Mouse (Mus musculus) MEL (cell line): ENCODE data around the gene Nfia.

Source experiments
- CHD1 ChIP-seq: IDR thresholded peaks from 2 replicates; pipeline ENCODE4 v1.6.1; 2012; ENCODE audit warnings: low read depth, mild to moderate bottlenecking, inconsistent platforms, low read length, improper control_type of control experiment
- CHD2 ChIP-seq: IDR thresholded peaks from 2 replicates; pipeline ENCODE4 v1.6.1; 2011; ENCODE audit warnings: low read length, improper control_type of control experiment
- CTCF ChIP-seq, 3 experiments: IDR thresholded peaks in 2 of 3; conservative IDR thresholded peaks in 1 of 3; 2 replicates each; pipeline ENCODE4 v1.5.1; 2011 to 2012; ENCODE audit warnings: low read length in 3 of 3, low read depth in 2 of 3, mild to moderate bottlenecking in 2 of 3, improper control_type of control experiment in 1 of 3, inconsistent platforms in 1 of 3, mixed read lengths in 1 of 3, moderate library complexity in 1 of 3; ENCODE audit not compliant: control insufficient read depth in 1 of 3, insufficient read depth in 1 of 3, poor library complexity in 1 of 3, severe bottlenecking in 1 of 3
- EP300 ChIP-seq, 2 experiments: IDR thresholded peaks; 2 replicates each; pipeline ENCODE4 v1.6.1; 2011; ENCODE audit warnings: improper control_type of control experiment in 2 of 2, low read length in 2 of 2, low read depth in 1 of 2, mild to moderate bottlenecking in 1 of 2
- GATA1 ChIP-seq: IDR thresholded peaks from 2 replicates; pipeline ENCODE4 v1.6.1; 2011; ENCODE audit warnings: low read depth, low read length, improper control_type of control experiment
- MEF2A ChIP-seq: IDR thresholded peaks from 2 replicates; pipeline ENCODE4 v1.6.1; 2014; ENCODE audit warnings: low read depth, mild to moderate bottlenecking, inconsistent platforms, low read length, improper control_type of control experiment; ENCODE audit not compliant: poor library complexity, insufficient replicate concordance, severe bottlenecking; ENCODE audit errors: extremely low read depth
- POLR2A ChIP-seq, 2 experiments: IDR thresholded peaks; 2 replicates each; pipeline ENCODE4 v1.6.1; 2011 to 2012; ENCODE audit warnings: low read length in 2 of 2, mild to moderate bottlenecking in 2 of 2, control low read depth in 1 of 2, improper control_type of control experiment in 1 of 2, low read depth in 1 of 2, moderate library complexity in 1 of 2; ENCODE audit not compliant: control insufficient read depth in 1 of 2, insufficient read depth in 1 of 2, poor library complexity in 1 of 2
- RCOR1 ChIP-seq: IDR thresholded peaks from 2 replicates; pipeline ENCODE4 v1.6.1; 2012; ENCODE audit warnings: low read depth, mild to moderate bottlenecking, inconsistent platforms, low read length, improper control_type of control experiment
- TAL1 ChIP-seq: IDR thresholded peaks from 2 replicates; pipeline ENCODE4 v1.6.1; 2012; ENCODE audit warnings: mild to moderate bottlenecking, inconsistent platforms, low read length, moderate library complexity, mixed read lengths
- ZC3H11A ChIP-seq: IDR thresholded peaks from 2 replicates; pipeline ENCODE4 v1.6.1; 2012; ENCODE audit warnings: low read depth, mild to moderate bottlenecking, inconsistent platforms, low read length, improper control_type of control experiment

GRCm38 (mm10) chr4:98126003-98126677 is 353.6 kb downstream of the Nfia start:
- TF ChIP-seq POLR2A (IDR thresholded peaks at IDR 0.05; ENCODE audit: control insufficient read depth in 1 of 2, insufficient read depth in 1 of 2, low read depth in 1 of 2, low read length in 2 of 2, poor library complexity in 1 of 2) (no peak), CHD2 (no peak), TAL1 (no peak), CHD1 (no peak), CTCF (IDR thresholded peaks at IDR 0.05 in 2 of 3, conservative IDR thresholded peaks at IDR 0.05 in 1 of 3; ENCODE audit: control insufficient read depth in 1 of 3, insufficient read depth in 1 of 3, low read depth in 2 of 3, low read length in 3 of 3, poor library complexity in 1 of 3, severe bottlenecking in 1 of 3) (no peak), RCOR1 (no peak), GATA1 (no peak), MEF2A (no peak), EP300 (IDR thresholded peaks at IDR 0.05; ENCODE audit: low read depth in 1 of 2, low read length in 2 of 2) (no peak), ZC3H11A (no peak)
